Mouse (Mus musculus) testis, adult 10 weeks (tissue): ENCODE data around the gene Anks4b. TPM values are rescaled to one million over a fixed set of nuclear protein-coding genes. Genes with fewer than 3 reads are reported as not detected.

ENCODE experiments used
- polyA plus RNA-seq: library from polyadenylated mRNA; stranded (reverse); fragments of 350-450 nt; fragmentation: Illumina TruSeq; extraction: RNeasy Lipid Tissue Mini Kit (QIAGEN cat#74804); gene quantifications from one replicate; pipeline ENCODE4 v1.2.3, GENCODE M21; 2014; ENCODE audit warnings: low read depth, low replicate concordance

Anks4b gene
- polyA plus RNA-seq = 1.7 TPM

GRCm38 (mm10) chr7:120173603-120174244 is at the start of gene Anks4b:
TSS of gene Anks4b (plus strand) at chr7:120173858.

GRCm38 (mm10) chr7:120145191-120145590 is 28.5 kb upstream of the Anks4b start, which contains the start of gene Zp2:
TSS of gene Zp2 (minus strand) at chr7:120145291.

GRCm38 (mm10) chr7:120201771-120202170 is 28.1 kb downstream of the Anks4b start, which contains the start of gene Crym:
TSS of gene Crym (minus strand) at chr7:120202111.

GRCm38 (mm10) chr7:120203789-120204188 is 30.1 kb downstream of the Anks4b start, which contains the start of gene Abca14:
TSS of gene Abca14 (plus strand) at chr7:120203961.

Other genes starting within 250 kb of the Anks4b start
- 99.4 TPM for gene Dnah3, start 78.6 kb upstream of the Anks4b start, polyA plus RNA-seq
- 7.8 TPM for gene Tmem159, start 71.5 kb upstream of the Anks4b start, polyA plus RNA-seq
- not detected for gene Zp2, start 28.6 kb upstream of the Anks4b start, polyA plus RNA-seq
- not detected for gene Crym, start 28.3 kb downstream of the Anks4b start, polyA plus RNA-seq
- gene Abca14, start 30.1 kb downstream of the Anks4b start, polyA plus RNA-seq = 125 TPM
- 86.7 TPM for gene Abca15, start 154.8 kb downstream of the Anks4b start, polyA plus RNA-seq
- gene Abca16, start 235.8 kb downstream of the Anks4b start, polyA plus RNA-seq = 116 TPM